Comparison of ENCODE assay signal across 20 mouse cellular contexts in genomic region chr14:21410769-21411477, GRCm38 (mm10).
DNase-seq lines count a peak whose midpoint lies in the region; ATAC-seq lines count a peak whose summit lies in the region.
"Had no signal": no experiment of that assay in that cellular context is flagged by ENCODE, and none has a peak within 500 bp of the region (broad histone marks: within the 10 kb centered on the region; RNA-seq: fewer than 3 reads in every experiment).

No protein-coding gene starts in this region.

- no peak for ATAC-seq in hindbrain, embryonic 16.5 days
- peak; percentile 56; the same call in 1 of the 2 replicates for ATAC-seq in midbrain, embryonic 12.5 days (ENCODE audit: low FRiP score, low read depth)
- no peak for ATAC-seq in midbrain, embryonic 13.5 days
- peak; percentile 86 for ATAC-seq in forebrain, embryonic 12.5 days (ENCODE audit: low FRiP score)

- no peak overlapping the region for H3K4me3 ChIP-seq in hindbrain, embryonic 10.5 days
- no peak overlapping the region for H3K4me3 ChIP-seq in hindbrain, embryonic 16.5 days (ENCODE audit: low read length)
- H3K4me3 ChIP-seq in midbrain, embryonic 12.5 days: no peak overlapping the region
- H3K4me3 ChIP-seq in midbrain, embryonic 13.5 days (replicated peaks): no peak overlapping the region
- H3K4me3 ChIP-seq in forebrain, embryonic 12.5 days (replicated peaks): no peak overlapping the region
- H3K4me3 ChIP-seq: embryonic facial prominence, embryonic 15.5 days; liver, embryonic 15.5 days had no signal

- no peaks in the 10 kb centered on the region for H3K9me3 ChIP-seq in hindbrain, embryonic 10.5 days
- H3K9me3 ChIP-seq in hindbrain, embryonic 16.5 days (ENCODE audit: control insufficient read depth, low read length): 0 out of 2 replicates have a peak, but pooled peaks cover 2% of the 10 kb centered on the region
- no peaks in the 10 kb centered on the region for H3K9me3 ChIP-seq in midbrain, embryonic 12.5 days
- no peaks in the 10 kb centered on the region for H3K9me3 ChIP-seq in midbrain, embryonic 13.5 days
- no peaks in the 10 kb centered on the region for H3K9me3 ChIP-seq in forebrain, embryonic 12.5 days
- H3K9me3 ChIP-seq: embryonic facial prominence, embryonic 15.5 days; liver, embryonic 15.5 days had no signal

- no peak overlapping the region for H3K9ac ChIP-seq in hindbrain, embryonic 16.5 days (ENCODE audit: low read depth, low read length)
- H3K9ac ChIP-seq in midbrain, embryonic 12.5 days (replicated peaks): no peak overlapping the region
- H3K9ac ChIP-seq in midbrain, embryonic 13.5 days (replicated peaks): no peak overlapping the region
- H3K9ac ChIP-seq in forebrain, embryonic 12.5 days: no peak overlapping the region
- H3K9ac ChIP-seq: embryonic facial prominence, embryonic 15.5 days; liver, embryonic 15.5 days had no signal

- H3K4me2 ChIP-seq in hindbrain, embryonic 16.5 days (ENCODE audit: low read length): no peak overlapping the region
- peak overlapping the region; percentile 12; the same call in 1 of the 2 replicates for H3K4me2 ChIP-seq in midbrain, embryonic 12.5 days (replicated peaks)
- H3K4me2 ChIP-seq in midbrain, embryonic 13.5 days (replicated peaks): no peak overlapping the region
- H3K4me2 ChIP-seq in forebrain, embryonic 12.5 days: no peak overlapping the region
- H3K4me2 ChIP-seq: embryonic facial prominence, embryonic 15.5 days; heart, embryonic 11.5 days; liver, embryonic 15.5 days had no signal

- H3K36me3 ChIP-seq in hindbrain, embryonic 10.5 days: no peaks in the 10 kb centered on the region
- no peaks in the 10 kb centered on the region for H3K36me3 ChIP-seq in hindbrain, embryonic 16.5 days (ENCODE audit: control insufficient read depth, insufficient read depth, low read length)
- H3K36me3 ChIP-seq in midbrain, embryonic 12.5 days: no peaks in the 10 kb centered on the region
- H3K36me3 ChIP-seq in midbrain, embryonic 13.5 days: no peaks in the 10 kb centered on the region
- H3K36me3 ChIP-seq in forebrain, embryonic 12.5 days (replicated peaks): no peaks in the 10 kb centered on the region
- H3K36me3 ChIP-seq: embryonic facial prominence, embryonic 15.5 days; liver, embryonic 15.5 days had no signal

- H3K27me3 ChIP-seq in hindbrain, embryonic 10.5 days (ENCODE audit: insufficient read depth, poor library complexity, severe bottlenecking): peaks cover 12% of the 10 kb centered on the region; the same call in 1 of the 2 replicates
- no peaks in the 10 kb centered on the region; the same call in 1 of the 2 replicates for H3K27me3 ChIP-seq in hindbrain, embryonic 16.5 days (replicated peaks; ENCODE audit: control insufficient read depth, insufficient read depth, low read length)
- H3K27me3 ChIP-seq in midbrain, embryonic 12.5 days: no peaks in the 10 kb centered on the region
- no peaks in the 10 kb centered on the region for H3K27me3 ChIP-seq in midbrain, embryonic 13.5 days
- H3K27me3 ChIP-seq in forebrain, embryonic 12.5 days: no peaks in the 10 kb centered on the region
- H3K27me3 ChIP-seq: CH12.LX; embryonic facial prominence, embryonic 15.5 days; liver, embryonic 15.5 days had no signal

- peaks cover 19% of the 10 kb centered on the region for H3K4me1 ChIP-seq in hindbrain, embryonic 10.5 days (replicated peaks)
- H3K4me1 ChIP-seq in hindbrain, embryonic 16.5 days (ENCODE audit: control insufficient read depth, insufficient read depth, low read depth, low read length): no peaks in the 10 kb centered on the region
- peaks cover 26% of the 10 kb centered on the region for H3K4me1 ChIP-seq in midbrain, embryonic 12.5 days
- peaks cover 17% of the 10 kb centered on the region for H3K4me1 ChIP-seq in midbrain, embryonic 13.5 days (replicated peaks)
- H3K4me1 ChIP-seq in forebrain, embryonic 12.5 days: peaks cover 29% of the 10 kb centered on the region
- H3K4me1 ChIP-seq: embryonic facial prominence, embryonic 15.5 days; liver, embryonic 15.5 days had no signal

- DNase-seq in hindbrain, embryonic 10.5 days (ENCODE audit: low spot score): no peak
- DNase-seq in mesoderm, embryonic 11.5 days (ENCODE audit: low read depth, low spot score): peak; percentile 20
- DNase-seq in left cerebral cortex, postnatal 14 days (ENCODE audit: low spot score in 2 of 2): no peak
- DNase-seq: adrenal gland, postnatal 36 days; cerebellum, adult 8-10 months; heart, postnatal 10 days; kidney, adult 11 months; layer of hippocampus, postnatal 36 days; retina, postnatal 1 day; right cerebral cortex, postnatal 4 days; thymus, adult 2 months had no signal

- peak overlapping the region; percentile 56; the same call in 1 of the 2 replicates for H3K27ac ChIP-seq in hindbrain, embryonic 10.5 days
- no peak overlapping the region for H3K27ac ChIP-seq in hindbrain, embryonic 16.5 days (ENCODE audit: low read depth, low read length)
- peak overlapping the region; percentile 65 for H3K27ac ChIP-seq in midbrain, embryonic 12.5 days (replicated peaks)
- no peak overlapping the region; the same call in 1 of the 2 replicates for H3K27ac ChIP-seq in midbrain, embryonic 13.5 days
- peak overlapping the region; percentile 86 for H3K27ac ChIP-seq in forebrain, embryonic 12.5 days
- H3K27ac ChIP-seq: embryonic facial prominence, embryonic 15.5 days; kidney, postnatal 0 days; liver, embryonic 15.5 days had no signal

- intact Hi-C loops in left cerebral cortex, postnatal 14 days (cut with DNase I): no loop called here

- WGBS in hindbrain, embryonic 10.5 days: 59% methylated on average over 7 of the region's 7 CpGs
- WGBS in hindbrain, embryonic 16.5 days: 38% methylated on average over 7 of the region's 7 CpGs
- WGBS in midbrain, embryonic 12.5 days: 29% methylated on average over 7 of the region's 7 CpGs
- 24% methylated on average over 7 of the region's 7 CpGs for WGBS in midbrain, embryonic 13.5 days
- 21% methylated on average over 7 of the region's 7 CpGs for WGBS in forebrain, embryonic 12.5 days

Comparison
In these comparisons a context has a peak if more than half of its experiments do, and no peak if none do; other contexts are left out.
1. H3K27ac ChIP-seq: peak in hindbrain, embryonic 10.5 days (single experiment), midbrain, embryonic 12.5 days (single experiment) and forebrain, embryonic 12.5 days (single experiment); none in hindbrain, embryonic 16.5 days (single experiment) and midbrain, embryonic 13.5 days (single experiment).
2. ATAC-seq: peak in midbrain, embryonic 12.5 days (single experiment) and forebrain, embryonic 12.5 days (single experiment); none in hindbrain, embryonic 16.5 days (single experiment) and midbrain, embryonic 13.5 days (single experiment).